Comparison of ENCODE assay signal across 21 mouse cellular contexts in the genomic region with DNA sequence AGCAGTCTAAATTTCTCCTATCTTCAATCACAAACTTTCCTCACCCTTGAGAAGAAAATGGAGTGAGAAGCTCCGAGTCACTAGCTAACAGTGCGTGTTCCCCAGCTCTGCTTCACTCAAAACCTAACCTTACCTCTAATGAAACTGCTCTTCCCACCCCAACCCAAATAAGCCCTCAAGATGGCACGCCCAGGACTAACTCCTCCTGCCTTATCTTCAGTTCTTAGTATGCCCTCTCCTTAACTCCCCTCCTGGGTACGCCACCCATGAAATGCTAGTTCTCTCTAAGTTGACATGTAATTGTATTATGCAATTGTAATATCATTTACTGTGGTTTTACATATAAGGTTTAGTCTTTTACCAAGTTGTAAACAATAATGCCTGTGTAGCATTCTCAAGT. TPM values are rescaled to one million over a fixed set of nuclear protein-coding genes. Genes with fewer than 3 reads are reported as not detected.
A peak's percentile ranks its signal among the peaks of the same experiment; 100 is the strongest.
DNase-seq lines count a peak whose midpoint lies in the region; ATAC-seq and TF ChIP-seq lines count a peak whose summit lies in the region.
"Had no signal": no experiment of that assay in that cellular context is flagged by ENCODE, and none has a peak within 500 bp of the region (broad histone marks: within the 10 kb centered on the region; RNA-seq: fewer than 3 reads in every experiment).

No protein-coding gene starts in this region.

- H3K27ac ChIP-seq in CH12.LX (ENCODE audit: insufficient read depth, low read depth) = peak overlapping the region; percentile 48; the same call in 1 of the 2 replicates
- no peak overlapping the region for H3K27ac ChIP-seq in liver, embryonic 14.5 days
- H3K27ac ChIP-seq: embryonic facial prominence, embryonic 15.5 days; forebrain, embryonic 10.5 days; gastrocnemius, adult 2 months; heart, embryonic 13.5 days; hindbrain, embryonic 12.5 days had no signal

- H3K36me3 ChIP-seq in CH12.LX (replicated peaks in 1 of 2; ENCODE audit: control insufficient read depth in 1 of 2, insufficient read depth in 1 of 2, low read length in 1 of 2) = peaks cover 11 to 22% of the 10 kb centered on the region in 2 experiments
- no peaks in the 10 kb centered on the region for H3K36me3 ChIP-seq in liver, embryonic 14.5 days (replicated peaks; ENCODE audit: control insufficient read depth, insufficient read depth, low read depth)
- H3K36me3 ChIP-seq: embryonic facial prominence, embryonic 15.5 days; heart, embryonic 13.5 days; hindbrain, embryonic 12.5 days had no signal

- H3K9me3 ChIP-seq in CH12.LX (replicated peaks; ENCODE audit: low read length) = no peaks in the 10 kb centered on the region
- H3K9me3 ChIP-seq in liver, embryonic 14.5 days (ENCODE audit: control insufficient read depth, low read length) = no peaks in the 10 kb centered on the region
- H3K9me3 ChIP-seq: embryonic facial prominence, embryonic 15.5 days; forebrain, embryonic 10.5 days; G1E; heart, embryonic 13.5 days; hindbrain, embryonic 12.5 days had no signal

- no peak for TF ChIP-seq CTCF in CH12.LX (conservative IDR thresholded peaks at IDR 0.05 in 1 of 2, IDR thresholded peaks at IDR 0.05 in 1 of 2; ENCODE audit: low read depth in 2 of 2, low read length in 2 of 2)
- TF ChIP-seq CTCF in liver, embryonic 14.5 days (IDR thresholded peaks at IDR 0.05; ENCODE audit: low read depth) = no peak

- H3K4me2 ChIP-seq in CH12.LX (ENCODE audit: insufficient read depth, low read depth, poor library complexity, severe bottlenecking) = no peak overlapping the region
- H3K4me2 ChIP-seq in liver, embryonic 14.5 days (ENCODE audit: low read depth) = peak overlapping the region; percentile 31
- H3K4me2 ChIP-seq: embryonic facial prominence, embryonic 15.5 days; heart, embryonic 13.5 days; hindbrain, embryonic 12.5 days had no signal

- H3K9ac ChIP-seq in CH12.LX (ENCODE audit: insufficient read depth, low read depth) = no peak overlapping the region
- no peak overlapping the region for H3K9ac ChIP-seq in liver, embryonic 14.5 days (replicated peaks)
- H3K9ac ChIP-seq: embryonic facial prominence, embryonic 15.5 days; heart, embryonic 13.5 days; hindbrain, embryonic 12.5 days had no signal

- WGBS in liver, embryonic 14.5 days (ENCODE audit: insufficient replicate concordance) = 18% methylated on average over 4 of the region's 4 CpGs

- DNase-seq in CH12.LX (ENCODE audit: extremely low read depth) = no peak
- DNase-seq in liver, embryonic 14.5 days (ENCODE audit: low read depth in 3 of 3, low spot score in 3 of 3) = no peak
- no peak for DNase-seq in spleen, postnatal 14 days (ENCODE audit: low spot score in 2 of 2)
- DNase-seq in urinary bladder, postnatal 14 days (ENCODE audit: low spot score) = no peak
- DNase-seq: adrenal gland, adult 8-10 months; adrenal gland, postnatal 36 days; cerebellum, adult 2 months; cerebellum, postnatal 10 days; embryo, embryonic 11 days; gastrocnemius, adult 2 months; gastrocnemius, postnatal 25 days; heart, postnatal 4 days had no signal

- dilution Hi-C loops in CH12.LX (cut with MboI; ENCODE audit: extremely low pct_ligation_motif_present, extremely low pct_unique_long_range_greater_than_20kb, low sequenced_read_pairs) = no loop called here

- H3K79me2 ChIP-seq in CH12.LX (replicated peaks; ENCODE audit: control insufficient read depth, extremely low read depth, insufficient read depth, poor library complexity, severe bottlenecking) = peaks cover 98% of the 10 kb centered on the region

- TF ChIP-seq POLR2A in CH12.LX (IDR thresholded peaks at IDR 0.05; ENCODE audit: low read depth, low read length) = no peak

- H3K4me1 ChIP-seq in CH12.LX (ENCODE audit: control insufficient read depth in 1 of 2, insufficient read depth in 2 of 2) = peaks cover 31 to 93% of the 10 kb centered on the region in 2 experiments
- H3K4me1 ChIP-seq in liver, embryonic 14.5 days (replicated peaks; ENCODE audit: control insufficient read depth in 2 of 2, insufficient read depth in 2 of 2, low read length in 1 of 2) = peaks cover 11 to 22% of the 10 kb centered on the region in 2 experiments

- TF ChIP-seq EP300 in CH12.LX (IDR thresholded peaks at IDR 0.05; ENCODE audit: low read length) = no peak
- no peak for TF ChIP-seq EP300 in liver, embryonic 14.5 days (IDR thresholded peaks at IDR 0.05; ENCODE audit: low read depth)

- in situ Hi-C loops in CH12.LX (cut with MboI; ENCODE audit: low pct_ligation_motif_present, low pct_unique_long_range_greater_than_20kb, low sequenced_read_pairs) = no loop called here

- no peaks in the 10 kb centered on the region for H3K27me3 ChIP-seq in CH12.LX (replicated peaks)
- no peaks in the 10 kb centered on the region for H3K27me3 ChIP-seq in liver, embryonic 14.5 days (ENCODE audit: control insufficient read depth, insufficient read depth, low read length)
- H3K27me3 ChIP-seq: embryonic facial prominence, embryonic 15.5 days; heart, embryonic 13.5 days; hindbrain, embryonic 12.5 days had no signal

- ATAC-seq in common myeloid progenitor, adult 5-6 weeks (replicated peaks; ENCODE audit: low read depth, poor library complexity, severe bottlenecking) = 0 out of 2 replicates have a peak, but pooled peaks have one; percentile 16
- peak; percentile 65; the same call in 1 of the 2 replicates for ATAC-seq in liver, embryonic 14.5 days (ENCODE audit: insufficient read depth)
- ATAC-seq in megakaryocyte-erythroid progenitor cell, adult 5-6 weeks (replicated peaks; ENCODE audit: low FRiP score, low TSS enrichment, poor library complexity, severe bottlenecking) = peak; percentile 62; the same call in 1 of the 2 replicates
- ATAC-seq: forebrain, embryonic 14.5 days had no signal

- TF ChIP-seq RAD21 in CH12.LX (IDR thresholded peaks at IDR 0.05; ENCODE audit: low read depth, low read length) = no peak

- H3K4me3 ChIP-seq in CH12.LX (replicated peaks in 1 of 3; ENCODE audit: low read depth in 2 of 3, low read length in 2 of 3, poor library complexity in 1 of 3) = no peak overlapping the region
- no peak overlapping the region for H3K4me3 ChIP-seq in liver, embryonic 14.5 days (ENCODE audit: insufficient read depth in 1 of 2, low read depth in 2 of 2, low read length in 2 of 2)
- H3K4me3 ChIP-seq: embryonic facial prominence, embryonic 15.5 days; erythroblast, embryonic 14.5 days; forebrain, embryonic 10.5 days; gastrocnemius, adult 2 months; heart, embryonic 13.5 days; hindbrain, embryonic 12.5 days had no signal

TF ChIP-seq in CH12.LX, 34 proteins besides CTCF, POLR2A, EP300 and RAD21:
- TF ChIP-seq UBTF (IDR thresholded peaks at IDR 0.05; ENCODE audit: low read depth, low read length) = no peak
- no peak for TF ChIP-seq JUND (conservative IDR thresholded peaks at IDR 0.05; ENCODE audit: low read depth, low read length)
- TF ChIP-seq MAFK (IDR thresholded peaks at IDR 0.05; ENCODE audit: insufficient replicate concordance, low read length) = no peak
- no peak for TF ChIP-seq POLR2AphosphoS2 (IDR thresholded peaks at IDR 0.05; ENCODE audit: low read depth, low read length)
- no peak for TF ChIP-seq USF2 (conservative IDR thresholded peaks at IDR 0.05; ENCODE audit: low read depth, low read length)
TF ChIP-seq in CH12.LX: peak in this region for 0.

RNA-seq across cellular contexts. Expression of gene Ralgps2, which starts 11.2 kb away (rescaled TPM):
- 149 and 174 TPM in 2 replicates for total RNA-seq in CH12.LX (2012; rRNA removed)
- total RNA-seq in CH12.LX (2014; rRNA removed) = 65.1 and 71.8 TPM in 2 replicates
- 133 and 137 TPM in 2 replicates for polyA plus RNA-seq in CH12.LX (2012; ENCODE audit: insufficient read length, low read depth)
- 35.6 and 36.2 TPM in 2 replicates for total RNA-seq in common myeloid progenitor, adult 5-6 weeks (2017)
- 1.8 and 3.2 TPM in 2 replicates for polyA plus RNA-seq in liver, embryonic 14.5 days (2012; rRNA removed)
- 12.8 and 13.5 TPM in 2 replicates for polyA plus RNA-seq in liver, embryonic 14.5 days (2014; fragmentation: Nextera tagmentation; extraction: Ambion mirVana)
- total RNA-seq in megakaryocyte-erythroid progenitor cell, adult 5-6 weeks (2014; fragmentation: Nextera tagmentation) = 11.3 and 22.4 TPM in 2 replicates
- 12.7 and 28.2 TPM in 2 replicates for total RNA-seq in megakaryocyte-erythroid progenitor cell, adult 5-6 weeks (2017)
